Mouse (Mus musculus) CH12.LX (cell line): ENCODE results near the gene Sh2b1. TPM values are rescaled to one million over a fixed set of nuclear protein-coding genes. Genes with fewer than 3 reads are reported as not detected.

Experiments used
- DNase-seq: peaks from one replicate; pipeline ENCODE4 v3.0.0-alpha.2; 2013; ENCODE audit errors: extremely low read depth
- H3K27ac ChIP-seq: 2 replicates; pipeline ENCODE4 v1.5.1; 2012; ENCODE audit warnings: low read depth, mild to moderate bottlenecking, control low read depth, moderate library complexity; ENCODE audit not compliant: insufficient read depth
- H3K27me3 ChIP-seq: replicated peaks from 2 replicates; pipeline ENCODE3; 2012; ENCODE audit warnings: inconsistent platforms
- H3K36me3 ChIP-seq, 2 experiments: replicated peaks in 1 of 2; 2 replicates each; pipeline versions ENCODE3 to v1.6.1; 2012; ENCODE audit warnings: inconsistent platforms in 1 of 2, low read length in 1 of 2, mild to moderate bottlenecking in 1 of 2, mixed read lengths in 1 of 2, moderate library complexity in 1 of 2; ENCODE audit not compliant: control insufficient read depth in 1 of 2, insufficient read depth in 1 of 2
- H3K4me1 ChIP-seq, 2 experiments: 2 replicates each; pipeline ENCODE4 v1.6.1; 2012; ENCODE audit warnings: inconsistent platforms in 1 of 2, moderate library complexity in 1 of 2; ENCODE audit not compliant: insufficient read depth in 2 of 2, control insufficient read depth in 1 of 2
- H3K4me2 ChIP-seq: 2 replicates; pipeline ENCODE4 v1.6.1; 2012; ENCODE audit warnings: low read depth, mild to moderate bottlenecking, control low read depth; ENCODE audit not compliant: poor library complexity, insufficient read depth, severe bottlenecking
- H3K4me3 ChIP-seq, 3 experiments: fragments of 150-350 bp in 1 of 3; sonication (generic) in 1 of 3; replicated peaks in 1 of 3; 2 replicates each; pipeline versions ENCODE3 to v1.5.1; 2011 to 2012; ENCODE audit warnings: low read depth in 2 of 3, low read length in 2 of 3, mild to moderate bottlenecking in 2 of 3, moderate library complexity in 2 of 3, control low read depth in 1 of 3, improper control_type of control experiment in 1 of 3, inconsistent platforms in 1 of 3, mixed read lengths in 1 of 3; ENCODE audit not compliant: poor library complexity in 1 of 3
- H3K79me2 ChIP-seq: replicated peaks from 2 replicates; pipeline ENCODE4 v1.6.1; 2012; ENCODE audit warnings: mild to moderate bottlenecking, moderate library complexity; ENCODE audit not compliant: control insufficient read depth, poor library complexity, insufficient read depth, severe bottlenecking; ENCODE audit errors: extremely low read depth
- H3K9ac ChIP-seq: 2 replicates; pipeline ENCODE4 v1.6.1; 2012; ENCODE audit warnings: low read depth, mild to moderate bottlenecking, control low read depth, moderate library complexity; ENCODE audit not compliant: insufficient read depth
- H3K9me3 ChIP-seq: replicated peaks from 2 replicates; pipeline ENCODE3; 2012; ENCODE audit warnings: low read length, inconsistent platforms, mixed read lengths
- CHD1 ChIP-seq: IDR thresholded peaks from 2 replicates; pipeline ENCODE4 v1.6.1; 2012; ENCODE audit warnings: low read depth, low read length, improper control_type of control experiment, inconsistent platforms
- EP300 ChIP-seq: IDR thresholded peaks from 2 replicates; pipeline ENCODE4 v1.6.1; 2011; ENCODE audit warnings: low read length, improper control_type of control experiment
- GABPA ChIP-seq: IDR thresholded peaks from 2 replicates; pipeline ENCODE4 v1.6.1; 2012; ENCODE audit warnings: low read depth, low read length, improper control_type of control experiment, inconsistent platforms; ENCODE audit not compliant: insufficient replicate concordance
- HCFC1 ChIP-seq: IDR thresholded peaks from 2 replicates; pipeline ENCODE4 v1.6.1; 2012; ENCODE audit warnings: low read depth, mild to moderate bottlenecking, inconsistent platforms, low read length, improper control_type of control experiment
- IRF4 ChIP-seq: IDR thresholded peaks from 2 replicates; pipeline ENCODE4 v1.6.1; 2014; ENCODE audit warnings: low read depth, mild to moderate bottlenecking, inconsistent platforms, low read length, improper control_type of control experiment
- JUND ChIP-seq: conservative IDR thresholded peaks from 2 replicates; pipeline ENCODE4 v1.6.1; 2011; ENCODE audit warnings: low read depth, low read length, improper control_type of control experiment
- KAT2A ChIP-seq: IDR thresholded peaks from 2 replicates; pipeline ENCODE4 v1.6.1; 2012; ENCODE audit warnings: low read length, improper control_type of control experiment, inconsistent platforms; ENCODE audit not compliant: insufficient replicate concordance
- MAZ ChIP-seq: IDR thresholded peaks from 2 replicates; pipeline ENCODE4 v1.6.1; 2012; ENCODE audit warnings: low read depth, mild to moderate bottlenecking, inconsistent platforms, low read length, improper control_type of control experiment, moderate library complexity
- MXI1 ChIP-seq: IDR thresholded peaks from 2 replicates; pipeline ENCODE4 v1.6.1; 2011; ENCODE audit warnings: mild to moderate bottlenecking, low read depth, low read length, improper control_type of control experiment
- MYC ChIP-seq: IDR thresholded peaks from 2 replicates; pipeline ENCODE4 v1.6.1; 2011; ENCODE audit warnings: low read depth, mild to moderate bottlenecking, improper control_type of control experiment, low read length
- NRF1 ChIP-seq: IDR thresholded peaks from 2 replicates; pipeline ENCODE4 v1.6.1; 2014; ENCODE audit warnings: low read depth, mild to moderate bottlenecking, inconsistent platforms, low read length, improper control_type of control experiment, moderate library complexity
- PAX5 ChIP-seq: IDR thresholded peaks from 2 replicates; pipeline ENCODE4 v1.6.1; 2012; ENCODE audit warnings: low read length, inconsistent platforms, mixed read lengths
- SIN3A ChIP-seq: IDR thresholded peaks from 2 replicates; pipeline ENCODE4 v1.6.1; 2012; ENCODE audit warnings: low read length, improper control_type of control experiment, inconsistent platforms
- SMC3 ChIP-seq: IDR thresholded peaks from 2 replicates; pipeline ENCODE4 v1.6.1; 2011; ENCODE audit warnings: low read depth, low read length, improper control_type of control experiment
- USF1 ChIP-seq: IDR thresholded peaks from 2 replicates; pipeline ENCODE4 v1.6.1; 2014; ENCODE audit warnings: low read depth, mild to moderate bottlenecking, inconsistent platforms, low read length, improper control_type of control experiment
- ZC3H11A ChIP-seq: IDR thresholded peaks from 2 replicates; pipeline ENCODE4 v1.6.1; 2012; ENCODE audit warnings: low read depth, mild to moderate bottlenecking, inconsistent platforms, low read length, improper control_type of control experiment
- ZKSCAN1 ChIP-seq: IDR thresholded peaks from 2 replicates; pipeline ENCODE4 v1.6.1; 2012; ENCODE audit warnings: low read depth, inconsistent platforms, low read length, improper control_type of control experiment, borderline replicate concordance
- ZMIZ1 ChIP-seq: IDR thresholded peaks from 2 replicates; pipeline ENCODE4 v1.6.1; 2012; ENCODE audit warnings: low read depth, mild to moderate bottlenecking, inconsistent platforms, low read length, improper control_type of control experiment
- ZNF384 ChIP-seq: IDR thresholded peaks from 2 replicates; pipeline ENCODE4 v1.6.1; 2012; ENCODE audit warnings: low read depth, low read length, improper control_type of control experiment, inconsistent platforms
- dilution Hi-C: fragments of 300-500 bp; cut with MboI; formaldehyde crosslinking; loops from 2 replicates; pipeline ENCODE4 v1.14.3; 2020; ENCODE audit warnings: low sequenced_read_pairs; ENCODE audit not compliant: extremely low pct_unique_long_range_greater_than_20kb, extremely low pct_ligation_motif_present
- in situ Hi-C: fragments of 300-500 bp; cut with MboI; formaldehyde crosslinking; loops from 3 replicates; pipeline ENCODE4 v1.14.3; 2019; ENCODE audit warnings: low sequenced_read_pairs, low pct_ligation_motif_present, low pct_unique_long_range_greater_than_20kb, mixed read lengths
- polyA plus RNA-seq: library from polyadenylated mRNA; unstranded; fragments of >175 nt; gene quantifications from 2 replicates; pipeline ENCODE4 v1.2.1, GENCODE M21; 2012; ENCODE audit warnings: low read depth; ENCODE audit not compliant: insufficient read length
- total RNA-seq, 2 experiments: library from RNA; depleted of rRNA; stranded (reverse); fragments of 300-350 nt in 1 of 2; fragments of >200 nt in 1 of 2; gene quantifications; 2 replicates each; pipeline ENCODE4 v1.2.3; 2012 to 2014

Sh2b1 gene
- total and polyA plus RNA-seq, 3 experiments = 5.2 to 31.3 (median 13.4) TPM

GRCm38 (mm10) chr7:126444536-126444935, 30.7 kb downstream of the Sh2b1 start:
- no peak overlapping the region for H3K9ac ChIP-seq
- H3K9me3 ChIP-seq = no peaks in the 10 kb centered on the region
- no peak overlapping the region for H3K4me2 ChIP-seq
- no peaks in the 10 kb centered on the region for H3K79me2 ChIP-seq
- dilution Hi-C loops (no loop called here), in situ Hi-C loops (no loop called here)
- H3K4me3 ChIP-seq = no peak overlapping the region
- TF ChIP-seq HCFC1 (no peak), NRF1 (no peak), SIN3A (no peak), ZKSCAN1 (no peak), JUND (no peak), ZMIZ1 (no peak), PAX5 (no peak), KAT2A (no peak), GABPA (no peak), CHD1 (no peak), MXI1 (no peak)
- TF ChIP-seq, all 38 proteins: peak for 0
- H3K36me3 ChIP-seq = peaks cover 77 to 93% of the 10 kb centered on the region in 2 experiments
- H3K4me1 ChIP-seq = no peaks in the 10 kb centered on the region
- H3K27ac ChIP-seq = no peak overlapping the region
- H3K27me3 ChIP-seq = no peaks in the 10 kb centered on the region
- no peak for DNase-seq

- no peaks in the 10 kb centered on the region for H3K27me3 ChIP-seq
- TF ChIP-seq USF1 = no peak
- no peak for TF ChIP-seq IRF4
- TF ChIP-seq MYC = no peak
- no peak for TF ChIP-seq ZNF384
- TF ChIP-seq SMC3 = no peak
- no peak for TF ChIP-seq MXI1
- no peak for TF ChIP-seq EP300
- no peak for TF ChIP-seq ZMIZ1
- TF ChIP-seq PAX5 = no peak
- no peak for TF ChIP-seq KAT2A
- TF ChIP-seq ZC3H11A = no peak
- TF ChIP-seq MAZ = no peak
- TF ChIP-seq, all 38 proteins: peak for 0
- Histone ChIP-seq H3K4me1 (no peaks in the 10 kb centered on the region), H3K9me3 (no peaks in the 10 kb centered on the region), H3K4me3 (no peak overlapping the region), H3K27ac (no peak overlapping the region), H3K4me2 (no peak overlapping the region), H3K36me3 (peaks cover 75 to 93% of the 10 kb centered on the region in 2 experiments), H3K9ac (no peak overlapping the region), H3K79me2 (no peaks in the 10 kb centered on the region)
- DNase-seq = no peak
- dilution Hi-C loops (no loop called here), in situ Hi-C loops (no loop called here)
Measured at GRCm38 (mm10) chr7:126443997-126444396, 31.2 kb downstream of the Sh2b1 start.
